Mouse (Mus musculus) ovary, postnatal 10 days (tissue): ENCODE results near the gene Klf12.

Experiments
- DNase-seq: peaks from one replicate; pipeline ENCODE4 v3.0.0; 2022; ENCODE audit warnings: low spot score

The Klf12 gene

DNA sequence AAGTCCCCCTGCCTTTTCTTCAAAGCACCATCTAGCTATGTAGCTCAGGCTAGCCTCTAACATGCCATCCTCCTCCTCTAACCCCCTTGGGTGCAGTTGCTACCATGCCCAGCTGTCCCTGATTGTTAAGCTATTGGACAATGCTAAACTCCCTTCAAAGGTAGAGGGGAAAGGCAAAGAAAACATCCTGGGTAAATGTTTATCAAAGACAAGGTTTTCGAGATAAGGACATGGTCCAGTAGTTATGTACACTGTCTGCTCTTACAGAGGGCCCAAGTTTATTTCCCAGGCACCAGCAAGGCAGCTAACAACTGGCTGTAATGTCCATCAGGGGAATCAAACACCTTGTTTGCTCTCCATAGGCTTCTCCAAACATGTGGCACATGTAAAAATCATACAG, 53.1 kb downstream of the Klf12 start:
- no peak for DNase-seq

DNA sequence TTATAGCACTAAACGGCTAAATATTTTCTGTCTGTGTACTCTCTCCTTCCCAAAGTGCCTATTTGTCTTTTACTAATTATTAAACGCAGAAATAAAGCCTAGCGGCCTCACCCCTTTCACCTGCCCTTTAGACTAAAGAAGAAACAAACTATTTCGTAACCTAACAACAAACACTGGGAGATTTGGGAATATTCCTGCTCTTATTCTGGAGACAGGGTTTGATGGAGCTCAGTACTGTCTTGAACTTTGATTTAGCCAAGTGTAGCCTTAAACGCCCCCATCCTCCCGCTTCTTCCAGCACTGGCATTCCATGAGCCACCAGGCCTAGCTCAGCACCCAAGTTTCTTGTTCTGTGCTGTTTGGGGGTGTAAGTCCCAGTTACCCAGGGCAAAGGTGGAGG, 56.4 kb downstream of the Klf12 start:
- DNase-seq, result no peak

DNA sequence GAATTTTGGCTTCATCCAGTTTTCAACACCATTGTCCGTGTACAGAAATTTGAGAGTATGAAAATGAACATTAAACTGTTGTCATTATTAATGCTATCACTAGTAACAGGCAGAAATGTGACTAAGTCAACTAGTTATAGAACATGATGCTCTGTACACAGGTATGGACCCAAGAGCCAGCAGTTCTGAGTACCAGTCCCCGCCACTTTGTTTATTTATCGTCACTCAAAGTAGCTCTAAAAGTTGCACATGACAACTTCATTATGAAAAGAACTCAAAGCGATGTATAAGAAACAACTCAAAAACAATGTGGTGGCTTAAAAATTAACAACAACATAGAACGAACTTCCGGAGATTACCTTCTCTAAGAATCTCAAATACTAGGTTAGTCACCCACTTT, 56.8 kb downstream of the Klf12 start:
- DNase-seq, result no peak

- DNase-seq, result no peak
Measured at GRCm38 (mm10) chr14:100224151-100224550, 60.3 kb downstream of the Klf12 start.

DNA sequence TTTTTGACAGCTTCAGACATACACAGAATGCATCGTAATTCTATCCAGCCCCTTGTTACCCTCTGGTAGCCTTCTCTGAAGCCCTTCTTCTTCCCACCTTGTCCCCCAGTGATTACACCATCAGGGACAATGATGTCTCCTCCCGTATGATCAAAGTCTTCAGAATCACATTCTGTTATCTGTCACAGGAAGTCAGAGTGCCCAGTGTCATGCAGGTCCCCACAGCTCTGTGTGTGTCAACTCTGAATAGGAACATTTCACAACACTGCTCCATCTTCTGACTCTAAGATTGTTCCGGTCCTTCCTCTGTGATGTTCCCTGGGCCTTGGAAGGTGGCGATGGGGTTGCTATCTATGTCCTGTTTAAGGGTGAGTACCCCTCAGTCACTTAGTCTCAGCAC, 62.2 kb downstream of the Klf12 start:
- no peak for DNase-seq

GRCm38 (mm10) chr14:100215213-100215785, 69.2 kb downstream of the Klf12 start:
- no peak for DNase-seq

DNA sequence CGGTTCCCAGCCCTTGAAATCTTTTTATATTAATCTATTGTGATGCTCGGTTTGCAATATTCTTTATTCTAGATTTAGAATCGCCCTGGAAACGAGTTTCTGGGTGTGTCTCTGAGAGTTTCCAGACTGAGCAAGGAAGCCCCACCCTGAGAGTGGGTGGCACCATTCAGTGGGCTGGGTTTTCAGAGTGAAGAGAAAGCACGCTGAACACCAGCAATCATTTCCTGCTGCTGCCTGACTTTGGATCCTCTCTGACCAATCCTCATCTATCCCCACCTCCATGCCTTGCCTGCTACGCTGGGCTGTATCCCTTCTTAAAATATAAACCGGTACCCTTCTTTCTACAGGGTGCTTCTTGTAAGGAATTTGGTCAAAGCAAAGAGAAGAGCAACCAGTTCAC, 71.4 kb downstream of the Klf12 start:
- no peak for DNase-seq

DNA sequence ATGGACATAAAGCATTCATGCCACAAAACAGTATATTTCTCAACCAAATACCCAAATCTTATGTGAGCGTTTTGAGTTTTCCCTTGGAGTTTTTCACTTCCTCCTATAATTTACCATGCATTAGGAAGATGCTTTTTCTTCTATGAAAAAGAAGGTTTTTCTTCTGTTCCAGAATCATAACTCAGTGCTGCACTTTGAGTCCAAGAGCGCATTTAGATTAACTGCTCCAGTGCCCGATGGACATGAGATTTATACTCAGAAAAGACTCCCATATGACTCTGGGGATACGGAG, 72.7 kb downstream of the Klf12 start:
- no peak for DNase-seq

GRCm38 (mm10) chr14:100211036-100211825, 73.2 kb downstream of the Klf12 start:
- DNase-seq, result no peak

GRCm38 (mm10) chr14:100209814-100210419, 74.6 kb downstream of the Klf12 start:
- DNase-seq, result no peak

DNA sequence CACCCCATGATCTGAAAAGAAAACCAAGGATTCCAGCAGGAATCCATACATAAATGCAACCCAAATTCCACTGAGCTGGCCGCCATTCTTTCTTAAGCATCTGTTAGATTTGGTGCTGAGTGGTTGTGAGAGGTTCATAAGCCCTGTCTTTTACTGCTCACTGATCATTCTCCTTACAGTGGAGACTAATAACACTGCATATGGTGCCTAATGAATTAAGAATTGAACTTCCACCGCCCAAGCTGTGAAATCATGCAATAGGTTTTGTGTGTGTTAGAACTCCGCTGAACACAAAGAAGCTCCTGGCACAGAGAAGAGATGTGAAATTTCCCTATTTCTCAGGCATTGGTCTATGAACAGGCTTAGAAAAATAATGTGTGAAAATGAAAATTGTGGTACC, 77.4 kb downstream of the Klf12 start:
- DNase-seq, result no peak

DNA sequence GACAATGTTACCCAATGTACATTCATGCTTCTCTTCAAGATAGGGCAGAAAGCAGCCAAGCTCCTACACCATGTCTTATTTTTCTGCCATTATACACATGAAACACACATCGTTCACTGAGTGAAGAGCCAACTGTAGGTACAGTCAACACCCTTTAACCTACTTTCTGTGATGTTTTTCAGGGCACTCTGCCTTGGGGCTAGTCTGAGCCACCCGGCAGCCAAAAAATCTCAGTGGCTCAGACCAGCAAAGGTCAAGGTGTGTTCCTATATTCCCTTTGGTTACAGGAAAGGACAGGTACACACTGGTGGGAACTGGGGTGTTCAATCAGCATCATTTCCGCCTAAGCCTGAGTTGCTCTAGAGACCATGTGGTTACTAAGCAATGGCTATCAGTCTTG, 78.3 kb downstream of the Klf12 start:
- DNase-seq, result no peak

DNA sequence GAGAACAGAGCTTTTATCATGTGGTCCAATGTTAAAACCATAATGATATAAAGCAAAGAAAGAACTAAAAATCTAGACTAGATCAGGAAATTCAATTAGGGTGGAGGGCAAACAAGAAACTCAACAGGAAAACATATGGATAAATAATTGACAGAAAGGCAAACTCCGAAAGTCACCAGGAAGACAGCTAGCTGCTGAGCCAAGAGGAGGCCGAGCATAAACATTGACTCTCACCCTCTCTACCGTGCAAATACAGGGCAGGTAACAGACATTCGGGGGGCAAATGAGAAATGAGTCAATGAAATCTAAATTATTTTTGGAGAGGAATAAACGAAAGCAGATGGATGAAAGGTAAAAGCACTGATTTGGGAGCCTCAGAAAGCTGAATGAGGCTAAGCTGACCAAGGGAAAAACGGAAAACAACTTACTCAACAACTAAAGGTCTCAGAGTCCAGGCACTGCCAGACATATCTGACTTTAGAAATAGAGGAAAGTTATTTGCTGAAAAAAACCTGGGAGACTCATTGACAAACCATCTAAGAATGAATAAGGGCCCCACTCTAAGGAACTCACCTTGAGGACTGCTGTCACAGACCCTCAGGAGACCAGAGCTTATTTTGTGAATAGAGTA, 84.3 kb downstream of the Klf12 start:
- no peak for DNase-seq

DNA sequence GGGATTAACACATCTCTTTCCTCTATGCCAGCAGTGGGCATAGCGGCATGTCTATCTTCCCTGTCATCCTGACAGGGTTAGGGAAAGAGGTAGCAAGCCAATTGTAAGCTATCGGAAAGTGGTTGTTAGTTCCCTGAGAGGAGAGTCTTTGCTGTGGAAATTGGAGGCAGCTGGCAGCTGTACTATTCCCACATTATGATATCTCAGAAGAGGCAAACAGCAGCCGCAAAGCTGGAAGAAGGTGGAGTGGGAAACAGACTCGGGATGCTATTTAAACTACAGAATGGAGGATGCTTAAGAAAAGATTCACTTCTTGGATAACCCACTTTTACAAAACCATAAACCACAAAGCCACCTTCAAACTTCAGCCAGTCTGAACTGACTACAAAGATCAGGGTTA, 85.8 kb downstream of the Klf12 start:
- DNase-seq, result no peak

- no peak for DNase-seq
Measured at GRCm38 (mm10) chr14:100197199-100197598, 87.3 kb downstream of the Klf12 start.

DNA sequence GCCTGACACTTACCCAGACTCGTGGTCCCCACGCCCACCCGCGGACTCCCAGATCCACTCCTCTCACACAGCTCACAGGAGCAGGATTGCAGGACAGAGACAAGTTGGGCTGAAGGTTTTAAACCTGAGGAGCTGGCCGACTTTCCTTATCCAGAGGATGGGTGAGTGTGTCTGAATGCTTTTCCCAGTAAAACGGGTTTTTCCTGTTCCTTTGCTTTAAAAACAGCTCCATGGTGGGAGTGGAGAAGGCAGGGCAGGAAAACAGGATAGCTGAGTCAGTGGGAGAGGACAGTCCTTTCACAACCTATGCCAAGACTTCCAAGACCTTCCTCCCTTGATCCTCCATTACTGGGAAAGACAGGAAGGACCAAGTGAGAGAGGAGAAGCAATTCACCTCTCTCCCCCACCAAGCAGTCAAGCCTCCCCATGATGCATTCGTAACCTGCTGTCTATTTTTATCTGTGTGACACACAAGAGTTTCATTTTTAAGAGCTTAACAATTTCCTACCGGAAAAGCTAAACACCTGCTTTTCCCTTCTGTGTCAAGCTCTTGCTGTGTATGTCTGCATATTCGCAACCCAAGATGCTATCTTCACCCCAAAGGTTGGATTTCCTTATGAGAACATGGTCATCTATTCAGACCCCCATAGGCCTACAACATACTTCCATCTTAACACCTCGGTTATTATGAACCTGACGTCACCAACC, 94.8 kb downstream of the Klf12 start:
- DNase-seq, result no peak

DNA sequence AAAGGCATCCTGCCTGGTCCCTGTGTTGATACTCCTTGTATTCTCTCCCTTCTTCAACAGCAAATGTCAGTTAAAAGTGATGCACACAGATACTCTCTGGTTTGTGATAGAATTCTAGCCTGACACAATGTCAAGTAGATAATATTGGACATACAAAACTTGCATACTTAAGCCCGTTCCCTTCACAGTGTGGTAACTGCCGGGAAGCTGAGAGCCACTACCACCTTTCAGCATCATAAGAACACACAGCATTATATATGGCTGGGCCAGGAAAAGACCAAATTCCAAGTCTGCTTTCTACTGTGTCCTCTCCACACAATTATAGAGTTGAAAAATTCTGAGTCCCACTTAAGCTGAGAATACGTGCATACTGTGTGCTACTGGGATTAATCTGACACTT, 97.1 kb downstream of the Klf12 start:
- no peak for DNase-seq

GRCm38 (mm10) chr14:100177796-100178195, 106.7 kb downstream of the Klf12 start:
- DNase-seq, result no peak

- no peak for DNase-seq
Measured at GRCm38 (mm10) chr14:100165075-100165474, 119.4 kb downstream of the Klf12 start.

DNA sequence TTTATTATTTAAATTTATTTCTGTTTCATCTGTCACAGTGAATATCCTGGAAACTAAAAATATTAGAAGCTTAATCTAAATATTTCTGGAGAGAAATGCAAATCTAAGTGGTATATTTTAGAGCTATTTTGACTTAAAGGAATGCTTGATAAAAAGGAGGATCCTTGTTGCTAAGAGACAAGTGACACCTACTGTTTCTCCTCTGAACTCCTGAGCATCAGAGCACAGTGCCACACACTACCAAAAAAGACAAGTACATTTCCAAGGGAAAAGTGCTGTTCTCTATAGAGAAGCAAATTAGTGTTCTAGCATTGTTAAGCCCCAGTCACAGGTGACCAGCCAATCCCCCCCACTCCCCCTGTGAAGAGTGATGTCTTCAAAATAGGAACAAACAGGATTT, 127.8 kb downstream of the Klf12 start:
- no peak for DNase-seq

DNA sequence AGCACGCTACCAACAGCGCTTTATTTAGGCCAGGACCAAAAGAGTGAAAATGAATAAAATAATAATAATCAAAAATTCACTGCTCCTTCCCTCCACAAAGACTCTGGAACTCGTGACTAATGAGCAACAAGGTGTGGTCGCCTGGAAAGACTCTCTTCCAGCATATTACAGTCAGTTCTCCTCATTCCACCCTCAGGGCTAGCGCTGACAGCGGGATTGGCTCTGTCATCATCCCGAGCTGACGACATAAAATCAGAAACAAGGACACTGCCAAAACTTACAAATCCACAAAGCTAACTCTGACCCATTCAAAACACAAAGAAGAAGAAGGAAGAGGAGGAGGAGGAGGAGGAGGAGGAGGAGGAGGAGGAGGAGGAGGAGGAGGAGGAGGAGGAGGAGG, 136.8 kb downstream of the Klf12 start:
- DNase-seq, result no peak

DNA sequence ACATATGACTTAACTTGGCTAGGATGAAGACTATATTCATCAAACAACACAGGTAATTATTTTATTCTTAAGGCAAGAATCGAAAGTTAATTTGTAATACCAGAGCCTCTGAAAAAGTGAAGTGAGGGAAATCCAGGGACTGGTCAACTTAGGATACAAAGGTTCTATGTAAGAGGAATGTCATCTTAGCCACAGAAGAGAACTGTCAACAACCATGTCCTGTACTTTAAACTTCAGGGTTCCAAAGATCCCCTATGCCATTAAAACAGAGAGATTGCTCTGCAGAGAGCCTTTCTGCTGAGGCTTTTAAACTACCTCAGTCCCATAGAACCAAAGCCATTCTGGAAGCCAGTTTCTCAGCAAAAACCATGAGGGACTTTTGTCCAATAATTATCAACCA, 144.1 kb downstream of the Klf12 start:
- no peak for DNase-seq

DNA sequence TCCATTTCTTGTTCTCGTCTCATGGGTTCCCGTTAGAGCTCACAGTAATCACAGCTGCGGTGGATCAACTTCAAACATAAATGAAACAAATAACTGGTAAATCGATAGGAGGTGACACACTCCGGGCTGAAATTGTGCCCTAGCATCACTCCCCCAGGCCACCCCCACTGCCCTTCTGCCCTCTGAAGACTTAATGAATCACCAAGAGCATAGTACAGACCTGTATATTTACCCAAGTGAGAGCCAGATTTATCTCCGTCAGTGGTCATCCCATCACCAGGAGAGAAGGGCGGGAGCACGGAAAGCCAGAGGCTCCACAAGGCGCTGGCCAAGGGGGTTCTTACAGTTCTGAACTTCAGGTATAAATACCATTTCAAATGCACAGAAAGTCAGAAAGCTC, 150.2 kb downstream of the Klf12 start:
- DNase-seq, result no peak
